Mouse (Mus musculus): ENCODE results near the gene Il34. TPM values are rescaled to one million over a fixed set of nuclear protein-coding genes. Genes with fewer than 3 reads are reported as not detected.
A peak's percentile ranks its signal among the peaks of the same experiment; 100 is the strongest.

Gene Il34
- 1.5 and 1.9 TPM in 2 replicates for polyA plus RNA-seq (2015; fragmentation: Nextera tagmentation; extraction: Ambion mirVana)

- H3K4me1 ChIP-seq (ENCODE audit: control insufficient read depth, insufficient read depth, low read length) = peaks cover 12% of the 10 kb centered on the region
- H3K4me3 ChIP-seq (ENCODE audit: low read length) = no peak within 1 kb of the TSS
- no peak within 1 kb of the TSS for H3K4me2 ChIP-seq (ENCODE audit: low read depth, low read length)
- no peak; the same call in 1 of the 2 replicates for ATAC-seq (replicated peaks; ENCODE audit: extremely low read depth, insufficient read depth, low FRiP score)
- H3K9ac ChIP-seq (ENCODE audit: low read length) = no peak within 1 kb of the TSS
- no peaks in the 10 kb centered on the region for H3K9me3 ChIP-seq (replicated peaks; ENCODE audit: control insufficient read depth, low read length)
- H3K27ac ChIP-seq (ENCODE audit: low read length) = no peak within 1 kb of the TSS
- 33% methylated on average over 12 of the region's 12 CpGs for WGBS
- peaks cover 17% of the 10 kb centered on the region for H3K36me3 ChIP-seq (ENCODE audit: control insufficient read depth, insufficient read depth)
- no peaks in the 10 kb centered on the region for H3K27me3 ChIP-seq (ENCODE audit: control insufficient read depth, insufficient read depth, low read length)
Measured at GRCm38 (mm10) chr8:110805669-110806068, at the start of gene Il34. Il34 (minus strand) TSS chr8:110805924.

DNA sequence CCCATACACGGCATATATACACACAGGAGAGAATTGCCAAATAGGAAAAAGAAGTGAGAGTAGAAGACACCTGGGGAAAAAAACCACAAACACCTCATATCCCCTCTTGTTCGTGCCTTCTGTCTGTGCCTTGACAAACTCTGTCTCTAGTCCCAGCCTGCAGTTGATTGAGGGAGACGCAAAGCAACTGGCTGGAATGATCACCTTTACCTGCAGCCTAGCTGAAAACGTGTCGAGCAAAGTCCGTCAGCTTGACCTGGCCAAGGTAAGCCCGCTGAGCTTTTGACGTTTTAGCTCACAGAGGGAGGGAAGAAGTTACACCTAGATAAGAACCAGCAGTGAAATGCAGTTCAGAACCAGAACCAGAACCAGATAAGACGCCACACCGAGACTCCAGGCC, 45.5 kb upstream of the Il34 start:
- H3K4me2 ChIP-seq (ENCODE audit: low read depth, low read length) = no peak overlapping the region
- H3K27me3 ChIP-seq (ENCODE audit: control insufficient read depth, insufficient read depth, low read length) = no peaks in the 10 kb centered on the region
- H3K27ac ChIP-seq (ENCODE audit: low read length) = no peak overlapping the region
- ATAC-seq (replicated peaks; ENCODE audit: extremely low read depth, insufficient read depth, low FRiP score) = no peak
- H3K36me3 ChIP-seq (ENCODE audit: control insufficient read depth, insufficient read depth) = peaks cover 55% of the 10 kb centered on the region
- peaks cover 8% of the 10 kb centered on the region for H3K4me1 ChIP-seq (ENCODE audit: control insufficient read depth, insufficient read depth, low read length)
- no peak overlapping the region for H3K4me3 ChIP-seq (ENCODE audit: low read length)
- H3K9ac ChIP-seq (ENCODE audit: low read length) = no peak overlapping the region
- no peaks in the 10 kb centered on the region for H3K9me3 ChIP-seq (replicated peaks; ENCODE audit: control insufficient read depth, low read length)
- WGBS = 92% methylated on average over 10 of the region's 10 CpGs

DNA sequence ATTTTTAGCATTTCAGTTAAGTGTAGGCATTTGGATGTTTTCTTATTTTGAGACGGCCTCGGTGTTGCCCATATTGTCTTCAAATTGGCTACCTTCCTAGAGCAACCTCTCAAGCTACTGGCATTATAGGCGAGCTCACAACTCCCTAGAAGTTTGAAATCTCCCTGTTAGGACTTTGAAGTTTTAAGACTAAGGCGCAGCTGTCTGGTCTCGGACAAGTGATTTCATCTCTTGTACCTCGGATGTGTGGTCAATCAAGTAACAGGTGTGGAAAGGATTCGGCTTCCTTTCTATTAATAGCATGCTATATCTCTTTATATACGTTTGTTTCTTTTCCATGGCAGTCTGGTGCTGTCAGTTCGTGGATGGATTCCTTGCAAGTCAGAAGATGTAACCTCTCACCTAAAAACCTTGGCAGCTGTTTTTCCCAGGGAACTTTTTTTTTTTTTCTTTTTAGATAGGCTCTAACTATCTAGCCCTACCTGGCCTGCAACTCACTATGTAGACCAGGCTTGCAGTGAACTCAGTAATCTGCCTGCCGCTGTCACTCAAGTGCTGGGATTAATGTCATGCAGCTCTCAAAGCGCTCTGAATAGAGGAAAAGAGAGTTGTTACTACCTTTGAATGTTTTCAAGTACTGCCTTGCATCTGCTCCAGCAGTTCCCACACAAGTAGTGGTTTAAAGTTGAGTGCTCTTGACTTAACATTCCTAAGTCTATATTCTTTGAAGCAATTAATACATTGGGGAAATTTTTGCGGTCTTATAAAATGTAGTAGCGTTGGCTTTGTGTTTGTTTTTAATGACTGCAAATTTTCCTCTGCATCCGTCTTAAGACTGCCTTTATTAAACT, 42.1 kb upstream of the Il34 start:
- H3K9me3 ChIP-seq (replicated peaks; ENCODE audit: control insufficient read depth, low read length) = no peaks in the 10 kb centered on the region
- H3K27ac ChIP-seq (ENCODE audit: low read length) = no peak overlapping the region
- peaks cover 46% of the 10 kb centered on the region for H3K36me3 ChIP-seq (ENCODE audit: control insufficient read depth, insufficient read depth)
- H3K4me2 ChIP-seq (ENCODE audit: low read depth, low read length) = peak overlapping the region; percentile 89
- peak overlapping the region; percentile 89 for H3K9ac ChIP-seq (ENCODE audit: low read length)
- H3K4me1 ChIP-seq (ENCODE audit: control insufficient read depth, insufficient read depth, low read length) = peaks cover 21% of the 10 kb centered on the region
- peak overlapping the region; percentile 74 for H3K4me3 ChIP-seq (ENCODE audit: low read length)
- WGBS = 32% methylated on average over 14 of the region's 14 CpGs
- no peaks in the 10 kb centered on the region for H3K27me3 ChIP-seq (ENCODE audit: control insufficient read depth, insufficient read depth, low read length)
- no peak for ATAC-seq (replicated peaks; ENCODE audit: extremely low read depth, insufficient read depth, low FRiP score)

GRCm38 (mm10) chr8:110847171-110847549, 41.4 kb upstream of the Il34 start:
- H3K9me3 ChIP-seq (replicated peaks; ENCODE audit: control insufficient read depth, low read length) = no peaks in the 10 kb centered on the region
- peak overlapping the region; percentile 89 for H3K4me2 ChIP-seq (ENCODE audit: low read depth, low read length)
- under 1% methylated on average over 13 of the region's 13 CpGs for WGBS
- peak overlapping the region; percentile 89 for H3K9ac ChIP-seq (ENCODE audit: low read length)
- peaks cover 44% of the 10 kb centered on the region for H3K36me3 ChIP-seq (ENCODE audit: control insufficient read depth, insufficient read depth)
- H3K27me3 ChIP-seq (ENCODE audit: control insufficient read depth, insufficient read depth, low read length) = no peaks in the 10 kb centered on the region
- peak overlapping the region; percentile 86 for H3K27ac ChIP-seq (ENCODE audit: low read length)
- peak overlapping the region; percentile 74 for H3K4me3 ChIP-seq (ENCODE audit: low read length)
- peak; percentile 46 for ATAC-seq (replicated peaks; ENCODE audit: extremely low read depth, insufficient read depth, low FRiP score)
- peaks cover 21% of the 10 kb centered on the region for H3K4me1 ChIP-seq (ENCODE audit: control insufficient read depth, insufficient read depth, low read length)

- H3K27me3 ChIP-seq (ENCODE audit: control insufficient read depth, insufficient read depth, low read length) = no peaks in the 10 kb centered on the region
- H3K4me3 ChIP-seq (ENCODE audit: low read length) = peak within 1 kb of the TSS; percentile 74
- H3K9ac ChIP-seq (ENCODE audit: low read length) = peak within 1 kb of the TSS; percentile 89
- WGBS = under 1% methylated on average over 53 of the region's 53 CpGs
- peak; percentile 80 for ATAC-seq (replicated peaks; ENCODE audit: extremely low read depth, insufficient read depth, low FRiP score)
- H3K4me2 ChIP-seq (ENCODE audit: low read depth, low read length) = peak within 1 kb of the TSS; percentile 94
- peaks cover 21% of the 10 kb centered on the region for H3K4me1 ChIP-seq (ENCODE audit: control insufficient read depth, insufficient read depth, low read length)
- peak within 1 kb of the TSS; percentile 86 for H3K27ac ChIP-seq (ENCODE audit: low read length)
- no peaks in the 10 kb centered on the region for H3K9me3 ChIP-seq (replicated peaks; ENCODE audit: control insufficient read depth, low read length)
- H3K36me3 ChIP-seq (ENCODE audit: control insufficient read depth, insufficient read depth) = peaks cover 43% of the 10 kb centered on the region
Measured at GRCm38 (mm10) chr8:110846405-110847170, 40.9 kb upstream of the Il34 start, which contains the start of the genes Cog4 and Sf3b3. Cog4 (plus strand) TSS chr8:110846600. Sf3b3 (minus strand) TSS chr8:110846787.

- 5% methylated on average over 17 of the region's 17 CpGs for WGBS
- H3K9me3 ChIP-seq (replicated peaks; ENCODE audit: control insufficient read depth, low read length) = no peaks in the 10 kb centered on the region
- H3K4me1 ChIP-seq (ENCODE audit: control insufficient read depth, insufficient read depth, low read length) = peaks cover 21% of the 10 kb centered on the region
- H3K36me3 ChIP-seq (ENCODE audit: control insufficient read depth, insufficient read depth) = peaks cover 43% of the 10 kb centered on the region
- H3K9ac ChIP-seq (ENCODE audit: low read length) = peak overlapping the region; percentile 89
- H3K4me2 ChIP-seq (ENCODE audit: low read depth, low read length) = peak overlapping the region; percentile 94
- peak overlapping the region; percentile 74 for H3K4me3 ChIP-seq (ENCODE audit: low read length)
- no peak for ATAC-seq (replicated peaks; ENCODE audit: extremely low read depth, insufficient read depth, low FRiP score)
- peak overlapping the region; percentile 86 for H3K27ac ChIP-seq (ENCODE audit: low read length)
- H3K27me3 ChIP-seq (ENCODE audit: control insufficient read depth, insufficient read depth, low read length) = no peaks in the 10 kb centered on the region
Measured at GRCm38 (mm10) chr8:110845821-110846404, 40.2 kb upstream of the Il34 start.

- peak overlapping the region; percentile 11; the same call in 1 of the 2 replicates for H3K9ac ChIP-seq (ENCODE audit: low read length)
- ATAC-seq (replicated peaks; ENCODE audit: extremely low read depth, insufficient read depth, low FRiP score) = no peak
Measured at GRCm38 (mm10) chr8:110844941-110845340, 39.2 kb upstream of the Il34 start.

DNA sequence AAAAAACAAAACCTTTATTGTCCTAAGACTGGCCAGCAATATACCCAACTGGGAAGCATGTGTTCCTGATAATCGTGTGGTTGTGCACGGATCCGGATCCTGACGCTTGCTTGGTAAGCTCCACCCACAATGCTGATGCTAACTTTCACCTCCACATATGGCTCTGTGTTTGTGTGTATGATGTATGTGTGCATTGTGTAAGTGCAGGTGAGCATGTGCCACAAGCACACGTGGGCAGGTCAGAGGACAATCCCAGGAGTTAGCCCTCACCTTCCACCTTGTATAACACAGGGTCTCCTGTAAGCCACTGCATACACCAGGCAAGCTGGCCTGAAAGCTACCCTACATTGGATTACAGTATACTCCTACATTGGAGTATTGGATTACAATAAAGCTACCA, 37.5 kb upstream of the Il34 start:
- Histone ChIP-seq H3K9ac (ENCODE audit: low read length) (no peak overlapping the region), H3K4me1 (ENCODE audit: control insufficient read depth, insufficient read depth, low read length) (peaks cover 20% of the 10 kb centered on the region), H3K36me3 (ENCODE audit: control insufficient read depth, insufficient read depth) (peaks cover 52% of the 10 kb centered on the region), H3K27me3 (ENCODE audit: control insufficient read depth, insufficient read depth, low read length) (no peaks in the 10 kb centered on the region), H3K4me3 (ENCODE audit: low read length) (no peak overlapping the region), H3K9me3 (replicated peaks; ENCODE audit: control insufficient read depth, low read length) (no peaks in the 10 kb centered on the region), H3K27ac (ENCODE audit: low read length) (no peak overlapping the region), H3K4me2 (ENCODE audit: low read depth, low read length) (no peak overlapping the region)
- 70% methylated on average over 5 of the region's 5 CpGs for WGBS
- ATAC-seq (replicated peaks; ENCODE audit: extremely low read depth, insufficient read depth, low FRiP score) = no peak

More at GRCm38 (mm10) chr8:110844941-110845340, 39.2 kb upstream of the Il34 start:
- H3K9me3 ChIP-seq (replicated peaks; ENCODE audit: control insufficient read depth, low read length) = no peaks in the 10 kb centered on the region
- H3K27ac ChIP-seq (ENCODE audit: low read length) = no peak overlapping the region
- H3K4me2 ChIP-seq (ENCODE audit: low read depth, low read length) = peak overlapping the region; percentile 94
- peaks cover 41% of the 10 kb centered on the region for H3K36me3 ChIP-seq (ENCODE audit: control insufficient read depth, insufficient read depth)
- WGBS = 76% methylated on average over 3 of the region's 3 CpGs
- H3K4me3 ChIP-seq (ENCODE audit: low read length) = peak overlapping the region; percentile 16
- H3K4me1 ChIP-seq (ENCODE audit: control insufficient read depth, insufficient read depth, low read length) = peaks cover 21% of the 10 kb centered on the region
- no peaks in the 10 kb centered on the region for H3K27me3 ChIP-seq (ENCODE audit: control insufficient read depth, insufficient read depth, low read length)

Measured in heart, embryonic 16.5 days (tissue).